Mouse (Mus musculus): ENCODE measurements around the gene Csrp1. TPM values are rescaled to one million over a fixed set of nuclear protein-coding genes. Genes with fewer than 3 reads are reported as not detected.

Gene Csrp1
- total RNA-seq, 2 experiments from 2014 or later = 48.0 to 56.7 TPM

DNA sequence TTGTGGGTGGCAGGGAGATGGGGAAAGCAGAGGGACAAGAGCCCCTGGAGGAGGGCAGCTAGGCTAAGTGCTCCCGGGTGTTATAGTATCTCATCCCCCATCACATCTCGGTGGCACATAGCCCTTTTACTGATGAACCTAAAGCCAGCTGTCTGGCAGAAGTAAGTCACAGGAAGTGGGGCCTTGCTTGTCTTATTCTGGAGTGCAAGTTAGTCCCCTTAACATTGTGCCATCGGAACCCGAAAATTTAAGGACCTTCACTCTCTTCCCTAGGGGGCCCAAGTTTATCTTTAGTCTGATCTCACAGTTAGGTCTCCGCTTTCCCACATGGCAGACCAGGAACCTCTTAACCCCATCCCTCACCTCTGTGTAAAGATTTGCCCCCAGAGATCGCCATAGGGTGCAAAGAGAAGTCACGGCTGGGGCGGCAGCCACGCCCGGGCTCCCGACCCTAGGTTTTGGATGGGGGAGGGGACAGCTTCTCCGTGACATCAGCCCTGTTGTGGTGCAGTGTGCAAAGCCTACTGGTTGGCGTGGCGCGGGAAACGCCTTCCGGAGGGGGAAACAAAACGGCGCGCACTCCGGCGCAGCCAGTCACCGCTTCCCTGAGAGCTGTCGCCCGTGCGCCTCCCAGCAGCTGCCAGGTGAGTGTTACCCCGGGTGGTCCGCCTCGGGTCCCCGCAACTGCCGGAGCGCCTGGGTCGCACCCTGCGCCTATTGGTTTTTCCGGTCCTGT lies 8.9 kb downstream of the Csrp1 start:
- intact Hi-C loops (cut with DNase I) = no loop called here
- DNase-seq (ENCODE audit: low spot score) = peak; percentile 87

GRCm38 (mm10) chr1:135729367-135729713 lies 9.5 kb downstream of the Csrp1 start:
- no peak for DNase-seq (ENCODE audit: low spot score)
- intact Hi-C loops (cut with DNase I) = no loop called here

- intact Hi-C loops (cut with DNase I) = no loop called here
- DNase-seq (ENCODE audit: low spot score) = no peak
Measured at GRCm38 (mm10) chr1:135729821-135730220, 10.0 kb downstream of the Csrp1 start.

DNA sequence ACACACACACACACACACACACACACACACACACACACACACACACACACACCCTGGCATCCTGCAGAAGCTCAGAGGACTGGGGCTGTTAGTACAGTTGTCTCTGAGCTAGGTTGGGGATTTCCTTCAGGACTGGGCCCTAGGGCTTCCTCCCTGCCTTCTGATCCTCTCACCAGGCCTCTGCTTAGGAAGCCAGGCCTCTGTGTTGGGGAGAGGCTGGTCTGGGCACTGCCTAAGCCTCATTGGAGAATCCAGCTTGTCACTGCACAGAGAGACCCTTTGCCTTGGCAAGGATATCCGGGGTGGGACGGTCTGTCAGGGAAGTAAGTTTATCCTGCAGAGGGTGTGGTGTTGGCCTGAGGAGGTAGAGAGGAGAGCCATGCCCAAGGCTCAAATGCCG lies 10.4 kb downstream of the Csrp1 start:
- intact Hi-C loops (cut with DNase I) = no loop called here
- no peak for DNase-seq (ENCODE audit: low spot score)

DNA sequence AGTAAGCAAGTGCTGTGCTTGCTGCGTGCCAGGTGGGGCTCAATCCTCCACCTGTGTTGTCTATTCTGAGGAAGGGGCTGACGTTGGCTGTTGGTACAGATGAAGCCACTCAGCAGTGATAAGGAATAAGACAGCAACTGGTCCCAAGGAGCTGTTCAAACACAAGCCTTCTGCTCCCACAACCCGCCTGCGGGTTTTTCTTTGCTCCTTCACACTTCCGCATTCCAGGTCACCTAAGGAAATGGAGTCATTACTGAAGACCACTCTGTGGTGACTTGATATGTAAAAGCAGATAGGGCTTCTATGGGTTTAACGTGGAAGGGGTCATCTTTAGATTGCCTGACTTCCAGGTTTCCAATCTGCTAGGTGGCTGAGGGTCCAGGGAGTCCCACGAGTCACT lies 11.5 kb downstream of the Csrp1 start:
- intact Hi-C loops (cut with DNase I) = no loop called here

DNA sequence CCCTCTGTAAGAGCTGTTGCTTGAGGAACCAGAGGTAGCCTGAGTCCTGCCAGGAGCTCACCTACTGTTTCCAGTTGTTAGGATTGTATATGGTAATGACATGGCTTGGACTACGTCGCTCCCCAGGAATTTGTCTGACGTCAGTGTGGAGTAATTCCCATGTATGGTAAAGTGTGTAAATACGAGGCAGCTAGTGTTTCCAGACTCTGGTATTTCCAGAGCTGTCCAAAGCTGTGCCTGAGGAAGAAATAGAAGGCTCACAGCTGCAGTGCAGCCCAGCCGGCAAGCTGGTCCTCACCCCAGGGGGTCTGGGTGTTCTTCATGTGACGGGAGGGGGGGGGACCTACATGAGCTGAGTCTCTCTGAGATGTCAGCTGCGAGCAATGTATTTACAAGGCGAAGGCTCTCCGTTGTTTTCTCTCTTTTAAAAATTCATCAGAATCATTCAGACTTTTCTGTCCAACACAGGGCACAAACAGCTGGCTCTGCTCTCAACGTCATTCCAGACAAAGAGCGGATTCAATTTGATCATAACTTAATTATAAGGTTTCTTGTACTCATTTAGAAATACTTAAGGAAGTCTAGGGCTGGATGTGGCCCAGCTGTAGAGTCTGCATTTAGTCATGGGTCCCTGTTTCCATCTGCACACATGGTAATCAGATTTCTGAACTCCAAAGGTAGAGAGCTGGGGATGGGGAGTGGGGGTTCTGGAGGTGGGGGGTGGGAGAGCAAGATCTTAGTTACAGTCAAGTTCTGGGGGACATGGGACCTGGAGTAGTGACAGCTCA lies 12.2 kb downstream of the Csrp1 start:
- DNase-seq (ENCODE audit: low spot score) = no peak
- intact Hi-C loops (cut with DNase I) = no loop called here

More for the DNA sequence above, 11.5 kb downstream of the Csrp1 start:
- DNase-seq (ENCODE audit: low spot score) = no peak

DNA sequence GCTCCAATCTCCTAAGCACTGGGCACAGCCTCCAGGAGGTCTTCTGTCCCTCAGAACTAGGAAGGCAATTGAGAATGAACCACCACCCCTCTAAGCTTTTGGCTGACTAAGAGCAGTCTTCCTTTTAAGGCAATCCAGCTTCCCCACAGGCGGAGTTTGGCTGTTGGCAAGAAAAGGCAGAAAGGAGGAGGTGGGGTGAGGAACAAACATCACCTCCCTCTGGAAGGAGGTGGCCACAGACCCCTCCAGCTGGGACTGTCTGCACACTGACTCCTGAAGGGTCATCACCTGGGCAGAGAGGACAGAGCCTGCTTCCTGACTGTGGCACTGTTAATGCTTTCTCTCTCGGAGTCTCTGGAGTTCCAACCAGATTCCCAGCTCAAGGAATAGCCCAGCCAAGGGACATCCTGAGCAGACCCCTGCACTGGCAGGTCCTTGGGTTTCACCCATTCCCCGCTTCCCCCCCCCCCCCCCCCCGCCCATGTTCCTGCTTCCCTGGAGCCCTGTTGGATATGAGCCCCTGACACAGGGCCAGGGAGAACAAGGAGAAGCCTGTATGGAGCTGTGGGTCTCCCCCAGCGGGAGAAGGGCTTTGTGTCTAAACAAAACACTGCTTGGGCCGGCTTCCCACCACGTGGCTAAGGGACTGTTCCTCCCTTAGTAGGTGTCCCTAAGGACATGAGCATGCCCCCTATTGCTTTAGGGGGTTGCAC lies 14.5 kb downstream of the Csrp1 start:
- intact Hi-C loops (cut with DNase I) = no loop called here
- peak; percentile 48 for DNase-seq (ENCODE audit: low spot score)

- no peak for DNase-seq (ENCODE audit: low spot score)
- intact Hi-C loops (cut with DNase I) = no loop called here
Measured at GRCm38 (mm10) chr1:135735460-135735859, 15.6 kb downstream of the Csrp1 start.

DNA sequence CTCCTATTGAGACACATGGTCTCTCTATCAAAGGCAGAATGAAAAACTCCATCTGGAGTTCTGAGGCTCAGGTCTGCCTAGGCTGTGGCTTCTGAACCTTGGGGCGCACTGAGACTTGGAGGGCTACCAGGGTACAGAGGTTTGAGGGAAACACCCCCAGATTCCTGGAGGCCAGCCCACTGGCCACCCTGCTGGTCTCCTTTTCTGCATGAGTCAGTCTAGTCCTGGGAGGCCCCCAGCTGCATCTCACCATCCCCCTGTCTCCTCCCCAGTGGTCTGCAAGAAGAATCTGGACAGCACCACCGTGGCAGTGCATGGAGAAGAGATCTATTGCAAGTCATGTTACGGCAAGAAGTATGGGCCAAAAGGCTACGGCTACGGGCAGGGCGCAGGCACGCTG lies 25.1 kb downstream of the Csrp1 start:
- no peak for DNase-seq (ENCODE audit: low spot score)

DNA sequence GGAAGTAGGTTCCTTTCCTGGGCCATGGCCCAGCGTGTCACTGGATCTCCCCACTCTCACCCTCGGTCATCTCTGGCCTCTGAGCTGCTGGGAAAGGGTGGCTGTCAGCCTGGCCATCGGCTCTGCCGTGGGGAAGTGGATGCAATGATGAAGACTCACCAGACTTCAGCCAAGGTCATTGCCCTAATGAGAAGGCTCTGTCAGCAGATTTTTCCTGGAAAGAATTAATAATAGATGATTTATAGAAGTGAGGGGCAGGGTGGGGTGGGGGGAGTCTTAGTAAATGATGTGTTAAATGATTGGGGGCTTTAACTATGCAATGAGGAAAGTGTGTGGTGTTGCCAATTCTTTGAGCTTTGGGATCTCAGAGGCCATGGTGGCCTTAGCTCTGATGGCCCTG lies 26.4 kb downstream of the Csrp1 start:
- intact Hi-C loops (cut with DNase I) = no loop called here
- DNase-seq (ENCODE audit: low spot score) = no peak

More for the DNA sequence above, 25.1 kb downstream of the Csrp1 start:
- intact Hi-C loops (cut with DNase I) = no loop called here

DNA sequence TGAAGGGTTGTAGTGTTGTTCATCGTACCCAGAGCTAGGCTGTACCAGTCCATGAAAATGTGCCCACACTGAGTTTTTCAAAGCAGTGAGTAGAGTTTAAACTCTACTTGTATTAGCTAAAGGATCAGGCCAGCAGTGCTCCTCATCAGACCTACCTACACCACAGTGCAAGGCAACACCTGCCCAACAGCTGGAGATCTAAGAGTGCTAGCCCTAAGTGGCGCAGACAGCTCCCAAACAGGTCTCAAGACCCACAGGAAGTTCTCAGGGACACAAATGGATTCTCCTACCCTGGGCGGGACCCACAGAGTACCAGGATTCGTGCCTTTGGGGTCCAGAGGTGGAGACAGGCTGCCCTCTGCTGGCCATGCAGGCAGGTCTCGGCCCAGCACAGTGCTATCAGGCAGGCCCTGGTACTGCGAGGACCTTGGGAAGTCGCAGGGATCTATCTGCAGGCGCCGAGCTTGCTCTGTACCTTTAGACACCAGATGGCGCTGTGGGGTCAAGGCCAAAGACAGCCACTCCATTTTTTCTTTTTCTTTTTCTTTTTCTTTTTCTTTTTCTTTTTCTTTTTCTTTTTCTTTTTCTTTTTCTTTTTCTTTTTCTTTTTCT lies 33.0 kb downstream of the Csrp1 start:
- intact Hi-C loops (cut with DNase I) = loop anchor here (1.0 kb wide), 2 partner anchors 28 to 34 kb away; no protein-coding TSS in a partner anchor
- peak; percentile 86 for DNase-seq (ENCODE audit: low spot score)

- DNase-seq (ENCODE audit: low spot score) = peak; percentile 76
Measured at GRCm38 (mm10) chr1:135755287-135755686, 35.4 kb downstream of the Csrp1 start.

DNA sequence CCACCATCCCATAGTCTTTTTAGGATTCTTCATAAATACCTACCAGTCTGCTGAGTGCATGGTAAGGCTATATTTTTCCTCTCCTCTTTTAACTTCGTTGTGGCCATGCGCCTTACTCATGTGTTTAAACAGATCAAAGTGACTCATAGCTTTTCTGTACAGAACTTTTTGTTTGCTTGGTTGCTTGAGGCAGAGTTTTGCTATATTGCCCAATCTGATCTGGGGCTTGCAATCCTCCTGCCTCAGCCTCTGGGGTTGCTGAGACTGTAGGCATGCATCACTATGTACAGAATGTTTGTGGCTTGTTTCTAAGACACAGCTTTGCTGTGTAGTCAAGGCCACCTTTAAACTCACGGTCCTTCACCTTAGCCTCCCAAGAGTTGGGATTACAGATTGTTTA lies 36.1 kb downstream of the Csrp1 start:
- intact Hi-C loops (cut with DNase I) = no loop called here
- DNase-seq (ENCODE audit: low spot score) = no peak

More at GRCm38 (mm10) chr1:135755287-135755686, 35.4 kb downstream of the Csrp1 start:
- intact Hi-C loops (cut with DNase I) = no loop called here

DNA sequence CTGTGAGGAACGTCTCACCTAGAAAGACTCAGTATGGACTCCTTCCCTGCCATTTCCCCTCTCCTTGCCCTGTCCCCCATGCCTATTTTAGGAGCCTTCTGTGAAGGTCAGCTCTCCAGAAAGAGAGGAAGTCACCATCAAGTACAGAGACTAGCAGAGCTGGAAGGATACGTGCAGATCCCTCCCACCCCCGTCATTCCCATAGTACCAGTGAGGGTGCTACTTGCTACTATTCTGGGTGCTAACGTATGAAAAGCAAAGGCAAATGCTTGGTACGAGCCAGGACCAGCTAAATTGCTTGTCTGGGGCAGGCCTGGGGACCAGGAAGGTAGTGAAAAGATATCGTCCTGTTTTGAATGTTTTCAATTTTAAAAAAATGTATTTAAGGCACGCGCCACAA lies 37.4 kb downstream of the Csrp1 start:
- intact Hi-C loops (cut with DNase I) = no loop called here

GRCm38 (mm10) chr1:135759685-135760084 lies 39.8 kb downstream of the Csrp1 start:
- intact Hi-C loops (cut with DNase I) = no loop called here
- no peak for DNase-seq (ENCODE audit: low spot score)

More for the DNA sequence above, 37.4 kb downstream of the Csrp1 start:
- DNase-seq (ENCODE audit: low spot score) = no peak

DNA sequence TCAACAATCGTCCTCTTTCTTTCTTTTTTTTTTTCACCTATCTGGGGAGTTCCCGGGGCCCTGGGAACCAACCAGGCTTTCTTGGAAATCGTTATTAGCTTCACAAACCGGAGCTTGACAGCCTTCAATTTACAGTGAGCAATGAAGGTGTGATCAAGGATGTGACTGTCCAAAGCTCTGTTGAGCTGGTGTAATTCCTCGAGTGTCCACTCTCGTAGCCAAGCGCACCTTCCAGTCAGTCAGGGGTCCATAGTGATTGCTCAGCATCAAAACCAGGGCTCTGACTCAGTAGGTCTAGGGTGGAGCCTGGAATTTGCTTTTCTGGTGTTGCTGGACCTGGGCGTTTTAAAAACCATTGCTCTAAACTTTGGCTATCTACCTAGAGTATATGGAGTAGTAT lies 40.4 kb downstream of the Csrp1 start:
- no peak for DNase-seq (ENCODE audit: low spot score)

GRCm38 (mm10) chr1:135761728-135762127 lies 41.9 kb downstream of the Csrp1 start:
- no peak for DNase-seq (ENCODE audit: low spot score)
- intact Hi-C loops (cut with DNase I) = no loop called here

More for the DNA sequence above, 40.4 kb downstream of the Csrp1 start:
- intact Hi-C loops (cut with DNase I) = no loop called here

DNA sequence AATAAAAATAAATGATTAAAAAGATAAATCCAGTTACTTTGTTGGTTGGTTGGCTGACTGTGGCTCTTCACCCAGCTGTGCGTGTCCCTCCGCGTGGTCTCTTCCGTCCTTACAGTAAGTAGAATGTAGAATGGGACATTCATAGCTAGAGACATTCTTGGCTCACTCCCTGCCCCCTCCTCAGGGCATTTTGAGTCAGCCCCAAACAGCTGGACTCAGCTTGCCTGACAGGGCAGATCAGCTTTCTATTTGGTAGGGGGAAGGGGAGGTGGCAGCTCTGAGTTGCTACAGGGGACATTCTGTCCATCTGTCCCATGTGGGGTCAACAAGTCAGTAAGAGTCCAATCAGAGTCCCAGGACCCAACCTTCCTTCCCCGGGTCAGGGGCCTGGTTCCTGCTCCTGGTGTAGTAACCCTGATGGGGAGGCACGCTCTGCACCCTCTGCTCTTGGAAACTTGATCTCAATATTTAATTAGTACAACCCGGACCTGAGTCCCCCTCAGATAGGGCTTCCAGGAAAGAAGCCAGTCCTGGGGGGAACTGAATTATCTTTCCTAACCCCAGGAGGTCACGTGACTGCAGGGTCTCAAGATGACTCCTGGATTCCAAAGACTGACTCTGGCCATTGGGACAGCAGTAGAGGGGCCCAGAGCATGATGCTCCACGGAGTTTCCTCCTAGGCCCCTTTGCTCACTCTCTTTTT lies 43.8 kb downstream of the Csrp1 start:
- intact Hi-C loops (cut with DNase I) = no loop called here
- no peak for DNase-seq (ENCODE audit: low spot score)

GRCm38 (mm10) chr1:135764206-135764528 lies 44.3 kb downstream of the Csrp1 start:
- intact Hi-C loops (cut with DNase I) = no loop called here
- no peak for DNase-seq (ENCODE audit: low spot score)
